Mouse (Mus musculus): ENCODE results near the gene Rtn3.

GRCm38 (mm10) chr19:7422656-7423027, 60.4 kb downstream of the Rtn3 start:
- no peak for TF ChIP-seq POLR2A (IDR thresholded peaks at IDR 0.05; ENCODE audit: low read depth, low read length)
- no peak for TF ChIP-seq CTCF (IDR thresholded peaks at IDR 0.05; ENCODE audit: borderline replicate concordance, insufficient read depth, low read length)

Data from embryonic fibroblast, embryonic 13.5 days (primary cell).